Mouse (Mus musculus): Measurements from ENCODE around the gene Zfp804a.

DNA sequence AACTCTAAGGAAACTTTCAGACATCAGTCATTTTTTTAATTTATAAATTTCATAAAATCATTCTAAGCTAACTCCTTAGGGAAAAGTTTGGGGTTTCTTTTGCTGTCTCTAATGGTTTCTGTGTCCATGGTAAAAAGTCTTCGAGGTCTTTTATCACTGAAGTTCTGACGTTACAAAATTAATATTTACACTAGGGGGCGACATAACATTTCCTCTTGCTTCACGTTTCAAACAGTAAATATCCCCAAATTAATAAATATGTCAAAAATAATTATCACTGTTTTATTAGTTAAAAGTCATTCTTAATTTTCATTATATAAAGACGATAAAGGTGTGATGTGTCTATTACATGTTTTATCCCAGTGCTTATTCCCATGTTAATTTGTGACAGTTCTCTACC, 11.6 kb downstream of the Zfp804a start:
- TF ChIP-seq CTCF (conservative IDR thresholded peaks at IDR 0.05; ENCODE audit: low read length) (peak; percentile 25; the same call in 1 of the 2 replicates), POU5F1 (IDR thresholded peaks at IDR 0.05; ENCODE audit: borderline replicate concordance, low read length) (no peak)

Measured in E14TG2a.4 (cell line).